Comparison of ENCODE assay signal across 25 mouse cellular contexts in the genomic region with DNA sequence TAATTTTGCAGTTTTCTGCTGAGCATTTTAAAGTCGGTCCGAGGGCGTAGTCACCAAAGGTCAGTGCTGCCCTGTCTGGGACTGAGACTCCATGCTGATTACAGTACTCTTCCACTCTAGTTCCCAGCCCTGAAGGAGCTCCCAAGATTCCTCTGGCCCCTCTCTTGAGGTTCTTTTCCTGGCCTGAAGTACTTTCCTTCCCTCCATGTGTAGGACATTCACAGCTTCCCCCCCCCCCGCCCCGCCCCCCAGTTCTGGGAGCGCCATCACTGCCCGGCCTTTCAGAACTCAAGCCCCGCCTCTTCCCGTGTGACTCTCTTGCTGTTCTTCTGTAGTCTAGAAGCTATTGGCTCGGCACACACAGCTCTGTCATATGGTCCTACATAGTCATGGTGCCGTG.
A peak's percentile ranks its signal among the peaks of the same experiment; 100 is the strongest.
DNase-seq lines count a peak whose midpoint lies in the region; ATAC-seq and TF ChIP-seq lines count a peak whose summit lies in the region.
"Had no signal": no experiment of that assay in that cellular context is flagged by ENCODE, and none has a peak within 500 bp of the region (broad histone marks: within the 10 kb centered on the region; RNA-seq: fewer than 3 reads in every experiment).

No protein-coding gene starts in this region.

- no peak overlapping the region for H3K9ac ChIP-seq in forebrain, embryonic 12.5 days
- H3K9ac ChIP-seq in lung, postnatal 0 days (replicated peaks; ENCODE audit: low read depth): no peak overlapping the region
- H3K9ac ChIP-seq in liver, embryonic 12.5 days: no peak overlapping the region
- H3K9ac ChIP-seq: embryonic facial prominence, embryonic 13.5 days; forebrain, postnatal 0 days; heart, embryonic 13.5 days; hindbrain, embryonic 14.5 days had no signal

- WGBS in forebrain, embryonic 10.5 days: 86% methylated on average over 11 of the region's 11 CpGs
- 86% methylated on average over 11 of the region's 11 CpGs for WGBS in forebrain, embryonic 12.5 days
- 56% methylated on average over 11 of the region's 11 CpGs for WGBS in lung, postnatal 0 days
- WGBS in lung, adult 2 months: 67% methylated on average over 11 of the region's 11 CpGs
- 66% methylated on average over 11 of the region's 11 CpGs for WGBS in liver, embryonic 12.5 days (ENCODE audit: insufficient replicate concordance)

- no peak overlapping the region for H3K4me3 ChIP-seq in forebrain, embryonic 10.5 days
- H3K4me3 ChIP-seq in forebrain, embryonic 12.5 days (replicated peaks): no peak overlapping the region
- H3K4me3 ChIP-seq in lung, postnatal 0 days (ENCODE audit: low read depth, low read length): no peak overlapping the region
- H3K4me3 ChIP-seq in lung, adult 2 months (replicated peaks; ENCODE audit: extremely low read depth, low read depth, low read length): no peak overlapping the region
- no peak overlapping the region for H3K4me3 ChIP-seq in liver, embryonic 12.5 days
- H3K4me3 ChIP-seq: embryonic facial prominence, embryonic 10.5 days; embryonic facial prominence, embryonic 13.5 days; erythroblast, embryonic 14.5 days; gastrocnemius, adult 2 months; heart, embryonic 13.5 days had no signal

- H3K27ac ChIP-seq in forebrain, embryonic 10.5 days: 0 out of 2 replicates have a peak overlapping the region, but pooled peaks have one; percentile 30
- no peak overlapping the region for H3K27ac ChIP-seq in forebrain, embryonic 12.5 days
- no peak overlapping the region for H3K27ac ChIP-seq in lung, postnatal 0 days (ENCODE audit: low read length)
- no peak overlapping the region for H3K27ac ChIP-seq in liver, embryonic 12.5 days
- H3K27ac ChIP-seq: embryonic facial prominence, embryonic 10.5 days; embryonic facial prominence, embryonic 13.5 days; gastrocnemius, adult 2 months; heart, embryonic 13.5 days; hindbrain, embryonic 14.5 days; hindbrain, postnatal 0 days had no signal

- H3K9me3 ChIP-seq in forebrain, embryonic 10.5 days: peaks cover 6% of the 10 kb centered on the region; the same call in 1 of the 2 replicates
- peaks cover 5% of the 10 kb centered on the region; the same call in 1 of the 2 replicates for H3K9me3 ChIP-seq in forebrain, embryonic 12.5 days
- H3K9me3 ChIP-seq in lung, postnatal 0 days (ENCODE audit: low read length): no peaks in the 10 kb centered on the region
- peaks cover 5% of the 10 kb centered on the region for H3K9me3 ChIP-seq in liver, embryonic 12.5 days (replicated peaks)

- peaks cover 19% of the 10 kb centered on the region for H3K4me1 ChIP-seq in forebrain, embryonic 10.5 days
- peaks cover 14% of the 10 kb centered on the region for H3K4me1 ChIP-seq in forebrain, embryonic 12.5 days
- no peaks in the 10 kb centered on the region for H3K4me1 ChIP-seq in lung, postnatal 0 days (ENCODE audit: insufficient read depth, low read depth, low read length)
- no peaks in the 10 kb centered on the region for H3K4me1 ChIP-seq in lung, adult 2 months (ENCODE audit: control insufficient read depth, insufficient read depth, low read length)
- no peaks in the 10 kb centered on the region for H3K4me1 ChIP-seq in liver, embryonic 12.5 days

- H3K4me2 ChIP-seq in forebrain, embryonic 12.5 days: no peak overlapping the region
- H3K4me2 ChIP-seq in lung, postnatal 0 days (replicated peaks; ENCODE audit: low read depth, low read length): no peak overlapping the region
- H3K4me2 ChIP-seq in liver, embryonic 12.5 days: no peak overlapping the region
- H3K4me2 ChIP-seq: embryonic facial prominence, embryonic 13.5 days; heart, embryonic 13.5 days; hindbrain, embryonic 14.5 days had no signal

- no peak for TF ChIP-seq CTCF in lung, postnatal 0 days (IDR thresholded peaks at IDR 0.05)
- TF ChIP-seq CTCF in lung, adult 2 months (IDR thresholded peaks at IDR 0.05; ENCODE audit: insufficient read depth, low read length): no peak

- H3K36me3 ChIP-seq in forebrain, embryonic 10.5 days (replicated peaks): no peaks in the 10 kb centered on the region
- H3K36me3 ChIP-seq in forebrain, embryonic 12.5 days (replicated peaks): no peaks in the 10 kb centered on the region; the same call in 1 of the 2 replicates
- no peaks in the 10 kb centered on the region for H3K36me3 ChIP-seq in lung, postnatal 0 days (ENCODE audit: insufficient read depth, low read length)
- H3K36me3 ChIP-seq in liver, embryonic 12.5 days: no peaks in the 10 kb centered on the region
- H3K36me3 ChIP-seq: embryonic facial prominence, embryonic 10.5 days; embryonic facial prominence, embryonic 13.5 days; heart, embryonic 13.5 days had no signal

- H3K27me3 ChIP-seq in forebrain, embryonic 10.5 days (ENCODE audit: poor library complexity, severe bottlenecking): no peaks in the 10 kb centered on the region
- no peaks in the 10 kb centered on the region for H3K27me3 ChIP-seq in forebrain, embryonic 12.5 days
- no peaks in the 10 kb centered on the region for H3K27me3 ChIP-seq in lung, postnatal 0 days (replicated peaks; ENCODE audit: insufficient read depth, low read length)
- no peaks in the 10 kb centered on the region for H3K27me3 ChIP-seq in liver, embryonic 12.5 days (replicated peaks)
- H3K27me3 ChIP-seq: embryonic facial prominence, embryonic 13.5 days had no signal

- no peak for TF ChIP-seq POLR2A in lung, adult 2 months (IDR thresholded peaks at IDR 0.05; ENCODE audit: borderline replicate concordance, extremely low read depth, low read depth, low read length)

- DNase-seq in forebrain, embryonic 10.5 days (ENCODE audit: extremely low spot score, low spot score): no peak
- peak; percentile 58 for DNase-seq in lung, postnatal 0 days (ENCODE audit: low spot score)
- no peak for DNase-seq in lung, adult 2 months
- peak; percentile 28 for DNase-seq in R1 (ENCODE audit: low read depth, low spot score)
- DNase-seq: adrenal gland, postnatal 10 days; adrenal gland, postnatal 36 days; embryo, embryonic 11 days; forebrain, postnatal 0 days; gastrocnemius, adult 2 months; gastrocnemius, postnatal 14 days; heart, adult 18-20 months; heart, postnatal 14 days; heart, postnatal 4 days had no signal

- TF ChIP-seq EP300 in lung, postnatal 0 days (IDR thresholded peaks at IDR 0.05): no peak

- no peak for ATAC-seq in forebrain, embryonic 12.5 days (ENCODE audit: low FRiP score)
- ATAC-seq in lung, postnatal 0 days: peak; percentile 81
- ATAC-seq in liver, embryonic 12.5 days: no peak
- ATAC-seq: CD4-positive, CD25-positive, alpha-beta regulatory T cell, adult 4 months; forebrain, embryonic 14.5 days; forebrain, postnatal 0 days; hindbrain, postnatal 0 days; inflammation-experienced regulatory T-cells, adult 6 months; intestine, embryonic 16.5 days had no signal

Comparison
In these comparisons a context has a peak if more than half of its experiments do, and no peak if none do; other contexts are left out.
1. DNase-seq: peak in lung, postnatal 0 days (single experiment) and R1 (single experiment); none in forebrain, embryonic 10.5 days (single experiment) and lung, adult 2 months (single experiment).